Mouse (Mus musculus): ENCODE measurements around the gene Scgn. TPM values are rescaled to one million over a fixed set of nuclear protein-coding genes. Genes with fewer than 3 reads are reported as not detected.

Gene Scgn
- polyA plus RNA-seq, 1 experiment: 1.3 TPM

GRCm38 (mm10) chr13:23910121-23910520, 80.9 kb downstream of the Scgn start:
- no peak for DNase-seq (ENCODE audit: low read depth)

GRCm38 (mm10) chr13:23906906-23907305, 84.1 kb downstream of the Scgn start:
- no peak for DNase-seq (ENCODE audit: low read depth)
- TF ChIP-seq CTCF (IDR thresholded peaks at IDR 0.05; ENCODE audit: borderline replicate concordance, extremely low read depth, insufficient read depth, insufficient read length): no peak
- no peak for TF ChIP-seq POLR2A (IDR thresholded peaks at IDR 0.05; ENCODE audit: borderline replicate concordance, extremely low read depth, insufficient read depth, insufficient read length, poor library complexity, severe bottlenecking)

More at GRCm38 (mm10) chr13:23910121-23910520, 80.9 kb downstream of the Scgn start:
- TF ChIP-seq POLR2A (IDR thresholded peaks at IDR 0.05; ENCODE audit: borderline replicate concordance, extremely low read depth, insufficient read depth, insufficient read length, poor library complexity, severe bottlenecking) (no peak), CTCF (IDR thresholded peaks at IDR 0.05; ENCODE audit: borderline replicate concordance, extremely low read depth, insufficient read depth, insufficient read length) (no peak)

Other genes with a start within 250 kb of the Scgn start
- gene Hist1h3c, start 245.6 kb downstream of the Scgn start, polyA plus RNA-seq (2012; rRNA removed): 30.4 and 54.0 TPM in 2 replicates
- 11.1 and 17.5 TPM in 2 replicates for gene Hist1h2bb, start 244.5 kb downstream of the Scgn start, polyA plus RNA-seq (2012; rRNA removed)
- 34.0 and 49.9 TPM in 2 replicates for gene Hist1h2ab, start 240.1 kb downstream of the Scgn start, polyA plus RNA-seq (2012; rRNA removed)
- 49.2 and 55.6 TPM in 2 replicates for gene Hist1h3b, start 238.9 kb downstream of the Scgn start, polyA plus RNA-seq (2012; rRNA removed)
- 17.9 and 20.4 TPM in 2 replicates for gene Hist1h4b, start 234.2 kb downstream of the Scgn start, polyA plus RNA-seq (2012; rRNA removed)
- gene Hist1h4a, start 230.0 kb downstream of the Scgn start, polyA plus RNA-seq (2012; rRNA removed): 11.6 and 33.9 TPM in 2 replicates
- 22.8 and 41.9 TPM in 2 replicates for gene Hist1h3a, start 228.8 kb downstream of the Scgn start, polyA plus RNA-seq (2012; rRNA removed)
- 3.8 and 4.0 TPM in 2 replicates for gene Hist1h1a, start 227.5 kb downstream of the Scgn start, polyA plus RNA-seq (2012; rRNA removed)
- gene Trim38, start 221.3 kb downstream of the Scgn start, polyA plus RNA-seq (2012; rRNA removed): not detected in 2 replicates
- not detected in 2 replicates for gene Slc17a2, start 184.2 kb downstream of the Scgn start, polyA plus RNA-seq (2012; rRNA removed)
- not detected in 2 replicates for gene Slc17a3, start 151.8 kb downstream of the Scgn start, polyA plus RNA-seq (2012; rRNA removed)
- not detected in 2 replicates for gene Slc17a1, start 123.5 kb downstream of the Scgn start, polyA plus RNA-seq (2012; rRNA removed)
- not detected in 2 replicates for gene Slc17a4, start 76.2 kb downstream of the Scgn start, polyA plus RNA-seq (2012; rRNA removed)
- gene Hist1h2ba, start 57.1 kb downstream of the Scgn start, polyA plus RNA-seq (2012; rRNA removed): not detected in 2 replicates
- not detected in 2 replicates for gene Hist1h2aa, start 56.8 kb downstream of the Scgn start, polyA plus RNA-seq (2012; rRNA removed)

Data from brain, embryonic 14.5 days (tissue).